Mouse (Mus musculus) liver, embryonic 13.5 days (tissue): Measurements from ENCODE around the gene Vwf. TPM values are rescaled to one million over a fixed set of nuclear protein-coding genes. Genes with fewer than 3 reads are reported as not detected.

ENCODE experiments used
- ATAC-seq: fragments of 200-750 bp; cut with Nextera tagmentation; 2 replicates; pipeline ENCODE4 v1.8.0; 2017; ENCODE audit warnings: low read depth, mild to moderate bottlenecking, moderate number of reproducible peaks, moderate library complexity
- DNase-seq: peaks from one replicate; pipeline ENCODE4 v3.0.0; 2022
- H3K27ac ChIP-seq: fragments of 300-500 bp; sonication (generic); 2 replicates; pipeline ENCODE4 v1.5.1; 2015; ENCODE audit warnings: moderate library complexity, mild to moderate bottlenecking, inconsistent platforms
- H3K27me3 ChIP-seq: fragments of 300-500 bp; sonication (generic); 2 replicates; pipeline ENCODE4 v1.6.1; 2015; ENCODE audit warnings: mild to moderate bottlenecking, inconsistent platforms
- H3K36me3 ChIP-seq: fragments of 300-500 bp; sonication (generic); 2 replicates; pipeline ENCODE4 v1.6.1; 2015; ENCODE audit warnings: mild to moderate bottlenecking, inconsistent platforms
- H3K4me1 ChIP-seq: fragments of 300-500 bp; sonication (generic); replicated peaks from 2 replicates; pipeline ENCODE4 v1.6.1; 2015; ENCODE audit warnings: inconsistent platforms
- H3K4me2 ChIP-seq: fragments of 300-500 bp; sonication (generic); 2 replicates; pipeline ENCODE4 v1.6.1; 2015; ENCODE audit warnings: inconsistent platforms, mild to moderate bottlenecking, moderate library complexity
- H3K4me3 ChIP-seq: fragments of 300-500 bp; sonication (generic); replicated peaks from 2 replicates; pipeline ENCODE4 v1.5.1; 2015; ENCODE audit warnings: mild to moderate bottlenecking, inconsistent platforms
- H3K9ac ChIP-seq: fragments of 300-500 bp; sonication (generic); 2 replicates; pipeline ENCODE4 v1.6.1; 2015; ENCODE audit warnings: mild to moderate bottlenecking, inconsistent platforms
- H3K9me3 ChIP-seq: fragments of 300-500 bp; sonication (generic); replicated peaks from 2 replicates; pipeline ENCODE4 v1.6.1; 2016; ENCODE audit warnings: inconsistent platforms
- WGBS: fragments of 180-500 bp; shearing (Covaris S2); methylation state at CpG from one replicate; pipeline ENCODE4 v1.1.7; 2015; ENCODE audit not compliant: insufficient replicate concordance; 5-methylcytosine and 5-hydroxymethylcytosine counted together
- polyA plus RNA-seq: library from polyadenylated mRNA; unstranded; fragments of >200 nt; fragmentation: Nextera tagmentation; extraction: Ambion mirVana; gene quantifications from 2 replicates; pipeline ENCODE4 v1.2.1, GENCODE M21; 2015

Gene Vwf
- polyA plus RNA-seq, 1 experiment from 2014 or later, result 13.3 TPM

DNA sequence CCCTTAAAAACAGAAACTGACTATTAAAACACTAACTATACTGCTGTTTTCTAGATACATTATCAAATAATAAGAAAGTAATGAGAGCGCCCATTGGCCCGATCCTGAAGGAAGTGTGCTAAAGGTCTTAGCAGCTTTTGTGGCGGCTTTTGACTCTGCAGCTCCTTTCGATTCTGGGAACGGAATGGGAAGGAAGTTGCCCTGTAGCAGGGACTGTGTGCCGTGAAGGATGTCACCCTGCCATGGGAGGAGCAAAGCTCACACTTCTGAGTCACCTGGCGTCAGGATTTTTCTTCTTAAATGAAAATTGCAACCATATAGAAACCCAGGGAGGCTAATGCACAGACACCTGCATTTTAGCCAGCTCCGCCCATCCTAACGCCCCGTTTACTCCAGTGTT lies 1.8 kb downstream of the Vwf start:
- H3K4me3 ChIP-seq, result no peak overlapping the region
- no peak overlapping the region for H3K9ac ChIP-seq
- no peak for DNase-seq
- ATAC-seq, result no peak
- 40% methylated on average over 10 of the region's 10 CpGs for WGBS
- no peaks in the 10 kb centered on the region for H3K9me3 ChIP-seq
- peak overlapping the region; percentile 15; the same call in 1 of the 2 replicates for H3K4me2 ChIP-seq
- H3K4me1 ChIP-seq, result peaks cover 25% of the 10 kb centered on the region
- no peaks in the 10 kb centered on the region for H3K36me3 ChIP-seq
- no peak overlapping the region for H3K27ac ChIP-seq
- 0 out of 2 replicates have a peak, but pooled peaks cover 4% of the 10 kb centered on the region for H3K27me3 ChIP-seq

DNA sequence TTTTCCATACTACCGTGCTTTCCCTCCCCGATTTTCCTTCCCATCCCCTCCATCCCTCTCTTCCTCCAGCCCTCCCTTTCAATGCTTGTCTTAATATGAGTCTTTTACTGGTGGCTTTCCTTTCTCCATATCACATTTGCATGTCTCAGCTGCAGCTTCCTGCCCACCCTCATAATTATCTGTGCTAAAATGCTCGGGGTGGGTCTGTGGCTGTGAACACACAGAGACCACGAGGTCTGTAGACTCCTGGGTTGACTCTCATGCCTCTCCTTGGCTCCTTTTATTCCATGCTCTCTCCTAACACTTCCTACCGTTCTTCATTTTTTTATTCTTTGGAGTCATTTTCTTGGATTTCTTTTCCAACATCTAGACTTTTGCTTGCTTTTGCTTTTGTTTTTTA lies 3.6 kb downstream of the Vwf start:
- H3K4me2 ChIP-seq, result no peak overlapping the region
- H3K9ac ChIP-seq, result no peak overlapping the region
- no peak overlapping the region for H3K4me3 ChIP-seq
- ATAC-seq, result peak; percentile 62
- DNase-seq, result no peak
- no peak overlapping the region for H3K27ac ChIP-seq
- H3K27me3 ChIP-seq, result 0 out of 2 replicates have a peak, but pooled peaks cover 4% of the 10 kb centered on the region
- no peaks in the 10 kb centered on the region for H3K36me3 ChIP-seq
- peaks cover 25% of the 10 kb centered on the region for H3K4me1 ChIP-seq
- 43% methylated on average over 5 of the region's 5 CpGs for WGBS
- H3K9me3 ChIP-seq, result no peaks in the 10 kb centered on the region

DNA sequence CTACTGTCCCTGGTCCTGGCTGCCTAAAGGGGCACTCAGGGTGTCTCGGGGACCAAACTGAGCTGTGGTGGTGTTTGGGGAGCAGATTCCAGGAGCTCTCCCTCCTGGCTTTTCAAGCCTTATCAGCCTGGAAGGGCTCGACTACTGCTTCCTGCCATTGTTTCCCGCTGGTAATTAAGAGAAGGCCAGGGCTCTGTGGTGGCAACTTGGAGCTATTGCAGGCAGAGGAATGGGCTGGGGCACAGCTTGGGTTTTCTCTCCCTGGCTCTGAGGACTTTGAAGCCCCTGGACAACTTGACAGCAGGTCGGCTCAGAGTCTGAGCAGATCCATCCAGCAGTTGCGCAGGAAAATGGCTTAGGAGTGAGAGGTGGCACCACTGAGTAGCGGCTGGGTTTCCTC lies 6.2 kb downstream of the Vwf start:
- WGBS, result 41% methylated on average over 6 of the region's 6 CpGs
- no peaks in the 10 kb centered on the region for H3K9me3 ChIP-seq
- H3K27ac ChIP-seq, result peak overlapping the region; percentile 29; the same call in 1 of the 2 replicates
- no peaks in the 10 kb centered on the region for H3K27me3 ChIP-seq
- DNase-seq (no peak), ATAC-seq (no peak)
- 0 out of 2 replicates have a peak overlapping the region, but pooled peaks have one; percentile 17 for H3K9ac ChIP-seq
- H3K4me1 ChIP-seq, result peaks cover 25% of the 10 kb centered on the region
- H3K36me3 ChIP-seq, result no peaks in the 10 kb centered on the region
- no peak overlapping the region for H3K4me2 ChIP-seq
- H3K4me3 ChIP-seq, result no peak overlapping the region

DNA sequence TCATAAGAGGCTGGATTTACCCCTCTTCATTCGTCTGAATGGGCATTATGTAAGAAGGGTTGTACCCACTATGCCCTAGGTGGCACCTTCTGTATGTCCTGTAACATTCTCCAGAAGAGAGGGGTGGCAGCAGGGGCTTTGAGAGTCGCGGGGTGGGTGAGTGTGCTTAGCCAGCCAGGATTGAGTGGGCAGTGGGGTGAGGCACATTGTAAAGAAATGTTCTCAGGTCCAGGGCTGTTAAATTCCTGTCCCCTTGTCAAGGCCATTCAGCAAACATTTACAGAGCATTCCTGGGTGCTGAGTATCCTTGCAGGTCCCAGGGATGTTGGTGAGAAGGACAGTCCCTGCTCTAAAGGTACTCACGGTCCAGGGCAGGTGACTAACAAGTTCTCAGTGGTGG lies 7.0 kb downstream of the Vwf start:
- Histone ChIP-seq H3K9ac (no peak overlapping the region), H3K4me2 (no peak overlapping the region), H3K36me3 (no peaks in the 10 kb centered on the region), H3K9me3 (no peaks in the 10 kb centered on the region), H3K4me1 (peaks cover 22% of the 10 kb centered on the region), H3K27ac (0 out of 2 replicates have a peak overlapping the region, but pooled peaks have one; percentile 29), H3K27me3 (no peaks in the 10 kb centered on the region), H3K4me3 (no peak overlapping the region)
- DNase-seq (no peak), ATAC-seq (no peak)
- 69% methylated on average over 4 of the region's 4 CpGs for WGBS

DNA sequence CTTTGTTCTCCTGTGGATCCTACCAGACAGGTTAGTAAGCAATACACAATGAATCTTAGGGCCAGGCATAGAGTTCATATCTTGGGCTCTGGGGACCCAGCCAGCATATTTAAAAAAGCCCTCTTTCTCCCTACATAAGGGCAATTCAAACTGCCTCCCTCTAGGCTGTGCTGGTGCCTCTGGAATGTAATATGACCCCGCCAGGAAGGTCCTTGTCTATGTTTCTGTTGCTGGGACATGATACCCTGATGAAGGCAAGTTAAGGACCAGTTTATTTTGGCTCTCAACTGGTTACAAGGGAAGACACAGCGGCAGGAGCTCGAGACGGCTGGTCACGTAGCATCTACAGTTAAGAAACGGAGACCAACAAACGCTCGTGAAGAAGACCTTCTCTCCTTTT lies 12.3 kb downstream of the Vwf start:
- Histone ChIP-seq H3K27ac (no peak overlapping the region), H3K9me3 (no peaks in the 10 kb centered on the region), H3K4me3 (no peak overlapping the region), H3K4me1 (peaks cover 47% of the 10 kb centered on the region), H3K9ac (no peak overlapping the region), H3K4me2 (no peak overlapping the region), H3K27me3 (no peaks in the 10 kb centered on the region), H3K36me3 (no peaks in the 10 kb centered on the region)
- 58% methylated on average over 8 of the region's 8 CpGs for WGBS
- DNase-seq, result no peak
- ATAC-seq, result no peak

DNA sequence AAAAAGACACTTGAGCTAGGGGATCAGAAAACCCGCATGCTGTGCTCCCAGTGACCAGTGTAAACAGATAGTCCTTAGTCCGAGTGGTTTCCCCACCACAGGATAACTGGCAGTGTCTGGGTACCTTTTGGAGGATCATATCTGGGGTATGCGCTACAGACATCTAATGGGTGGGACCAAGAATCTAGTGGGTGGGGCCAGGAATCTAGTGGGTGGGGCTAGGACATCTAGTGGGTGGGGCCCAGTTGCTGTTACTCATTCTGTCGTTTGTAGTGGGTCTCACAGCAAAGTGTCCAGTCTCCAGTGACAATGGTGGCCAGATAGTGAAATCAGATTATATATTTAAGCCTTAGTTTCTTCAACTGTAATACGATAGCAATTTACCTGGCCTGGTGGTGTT lies 14.5 kb downstream of the Vwf start:
- 39% methylated on average over 5 of the region's 5 CpGs for WGBS
- ATAC-seq (peak; percentile 43), DNase-seq (peak; percentile 60)
- Histone ChIP-seq H3K27me3 (no peaks in the 10 kb centered on the region), H3K36me3 (no peaks in the 10 kb centered on the region), H3K9ac (no peak overlapping the region), H3K4me2 (peak overlapping the region; percentile 17; the same call in 1 of the 2 replicates), H3K4me1 (peaks cover 69% of the 10 kb centered on the region), H3K27ac (peak overlapping the region; percentile 97), H3K9me3 (no peaks in the 10 kb centered on the region), H3K4me3 (no peak overlapping the region)

DNA sequence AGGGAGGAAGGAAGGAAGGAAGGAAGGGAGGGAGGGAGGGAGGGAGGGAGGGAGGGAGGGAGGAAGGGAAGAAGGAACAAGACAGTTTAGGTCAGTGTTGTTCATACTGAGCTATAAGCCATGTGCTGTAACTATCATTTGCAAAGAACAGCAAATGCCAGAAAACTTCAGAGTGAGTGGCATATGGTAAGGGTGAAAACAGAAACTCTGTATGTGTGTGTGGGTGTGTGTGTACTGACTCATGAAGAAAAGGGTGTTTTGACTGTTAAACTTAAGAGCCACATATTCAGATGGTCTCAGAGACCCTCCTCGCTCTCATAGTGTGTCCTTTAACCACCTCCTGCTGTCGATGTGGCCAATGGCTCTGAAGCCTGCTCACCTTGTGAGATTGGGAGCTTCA lies 14.9 kb downstream of the Vwf start:
- Histone ChIP-seq H3K9ac (no peak overlapping the region), H3K27ac (peak overlapping the region; percentile 97), H3K4me3 (no peak overlapping the region), H3K4me2 (no peak overlapping the region), H3K27me3 (no peaks in the 10 kb centered on the region), H3K4me1 (peaks cover 74% of the 10 kb centered on the region), H3K36me3 (no peaks in the 10 kb centered on the region), H3K9me3 (no peaks in the 10 kb centered on the region)
- ATAC-seq, result no peak
- 88% methylated on average over 2 of the region's 2 CpGs for WGBS
- no peak for DNase-seq

DNA sequence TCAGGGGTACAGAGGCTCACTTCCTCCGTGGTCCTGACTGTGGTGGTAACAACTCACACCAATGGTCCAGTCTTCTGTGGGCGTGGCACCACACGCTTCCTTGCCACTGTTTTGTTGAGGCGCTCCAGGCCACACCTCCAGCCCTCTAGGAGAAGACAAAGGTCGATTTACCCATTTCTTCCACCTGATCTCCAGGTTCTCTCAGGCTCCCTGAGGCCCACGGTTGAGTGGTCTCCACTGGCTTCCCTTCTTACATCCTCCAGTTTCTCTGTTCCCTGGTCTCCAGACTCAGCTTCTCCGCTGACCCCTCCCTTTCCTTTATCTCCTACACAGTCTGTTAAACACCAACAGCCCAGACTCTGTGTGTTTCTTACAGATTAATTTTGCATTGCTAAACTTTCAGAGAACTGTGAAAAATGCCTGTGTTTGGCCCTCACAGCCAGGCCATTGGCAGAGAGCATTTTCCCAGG lies 18.3 kb downstream of the Vwf start:
- Histone ChIP-seq H3K4me3 (peak overlapping the region; percentile 35), H3K36me3 (no peaks in the 10 kb centered on the region), H3K27ac (peak overlapping the region; percentile 97), H3K9me3 (no peaks in the 10 kb centered on the region), H3K4me1 (peaks cover 99% of the 10 kb centered on the region), H3K9ac (peak overlapping the region; percentile 54), H3K4me2 (peak overlapping the region; percentile 62), H3K27me3 (no peaks in the 10 kb centered on the region)
- WGBS, result 13% methylated on average over 7 of the region's 7 CpGs
- ATAC-seq (peak; percentile 93), DNase-seq (peak; percentile 73)

DNA sequence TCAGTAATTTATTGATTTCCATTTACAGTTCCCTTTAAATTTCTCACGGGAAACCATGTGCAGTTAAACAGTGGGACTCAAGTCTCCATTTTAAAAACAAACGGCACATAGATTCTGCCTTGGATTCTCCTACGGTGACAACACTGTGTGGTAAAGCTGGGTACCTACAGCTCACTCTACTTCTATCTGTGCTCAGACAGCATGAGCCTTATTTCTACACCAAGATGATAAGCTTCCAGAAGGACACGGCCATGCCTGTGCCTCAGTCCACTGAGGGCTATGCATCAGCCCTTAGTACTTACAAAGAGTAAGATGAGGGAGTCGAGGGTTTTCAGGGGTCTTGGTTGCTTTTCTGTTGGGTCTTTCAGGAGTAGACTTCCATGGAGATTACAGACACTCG lies 18.8 kb downstream of the Vwf start:
- Histone ChIP-seq H3K4me1 (peaks cover 100% of the 10 kb centered on the region), H3K27me3 (no peaks in the 10 kb centered on the region), H3K4me2 (peak overlapping the region; percentile 62), H3K36me3 (no peaks in the 10 kb centered on the region), H3K9ac (peak overlapping the region; percentile 54), H3K4me3 (peak overlapping the region; percentile 35), H3K27ac (peak overlapping the region; percentile 97), H3K9me3 (no peaks in the 10 kb centered on the region)
- peak; percentile 46 for DNase-seq
- peak; percentile 87 for ATAC-seq
- 22% methylated on average over 6 of the region's 6 CpGs for WGBS

DNA sequence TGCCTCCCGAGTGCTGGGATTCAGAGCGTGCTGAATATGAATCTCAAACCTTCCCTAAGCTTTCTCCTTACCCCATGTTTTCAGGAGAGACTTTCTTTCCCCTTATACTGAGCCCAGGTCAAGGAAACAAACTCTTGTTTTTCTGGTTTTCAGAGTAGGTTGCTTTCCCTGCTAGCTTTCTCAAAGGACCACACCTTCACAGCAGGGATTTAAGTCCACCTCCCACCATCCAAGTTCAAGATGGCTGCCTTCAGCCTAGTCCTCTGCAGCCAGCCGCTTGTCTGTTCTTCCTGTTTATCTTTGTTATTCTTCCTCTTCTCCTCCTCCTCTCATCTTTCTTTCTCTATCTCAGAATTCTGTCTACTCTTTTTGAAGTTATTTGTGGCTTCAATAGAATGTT lies 20.1 kb downstream of the Vwf start:
- Histone ChIP-seq H3K4me3 (no peak overlapping the region), H3K9me3 (no peaks in the 10 kb centered on the region), H3K4me2 (0 out of 2 replicates have a peak overlapping the region, but pooled peaks have one; percentile 15), H3K27me3 (no peaks in the 10 kb centered on the region), H3K27ac (peak overlapping the region; percentile 97), H3K9ac (peak overlapping the region; percentile 37; the same call in 1 of the 2 replicates), H3K4me1 (peaks cover 88% of the 10 kb centered on the region), H3K36me3 (no peaks in the 10 kb centered on the region)
- 86% methylated on average over 3 of the region's 3 CpGs for WGBS
- ATAC-seq, result no peak
- DNase-seq, result no peak

DNA sequence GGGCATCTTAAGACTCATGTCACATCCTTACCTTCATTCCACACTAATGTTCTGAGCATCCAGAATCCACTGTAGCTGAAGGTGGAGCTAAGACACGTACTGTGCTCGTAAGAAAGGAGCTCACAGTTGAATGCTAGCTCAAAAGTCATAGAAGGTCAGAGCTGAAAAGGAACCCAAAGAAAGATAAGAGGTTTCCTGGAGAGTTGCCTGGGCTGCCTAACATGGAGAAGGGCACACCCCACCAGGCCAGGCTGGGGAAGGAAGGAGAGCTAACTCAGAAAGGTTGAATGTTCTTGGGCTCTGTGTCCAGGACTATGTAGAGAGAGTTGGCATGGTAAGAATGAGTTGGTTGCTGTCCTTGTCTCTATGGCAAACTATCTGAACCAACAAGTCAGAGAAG lies 21.8 kb downstream of the Vwf start:
- peak overlapping the region; percentile 34; the same call in 1 of the 2 replicates for H3K9ac ChIP-seq
- H3K27me3 ChIP-seq, result no peaks in the 10 kb centered on the region
- H3K9me3 ChIP-seq, result no peaks in the 10 kb centered on the region
- H3K36me3 ChIP-seq, result no peaks in the 10 kb centered on the region
- peaks cover 82% of the 10 kb centered on the region for H3K4me1 ChIP-seq
- H3K4me2 ChIP-seq, result no peak overlapping the region
- whole genome bisulfite sequencing, result 15% methylated on average over 2 of the region's 2 CpGs
- no peak for DNase-seq
- peak overlapping the region; percentile 69 for H3K27ac ChIP-seq
- ATAC-seq, result no peak
- H3K4me3 ChIP-seq, result no peak overlapping the region
